Mouse (Mus musculus) urinary bladder, postnatal 25 days (tissue): ENCODE results near the gene Hcn3.
"Not testable (repeated sequence)": the region's sequence is repeated elsewhere in the genome, so short reads cannot be mapped to it uniquely, and the experiment has no call there.

Experiments used
- DNase-seq: peaks from one replicate; pipeline ENCODE4 v3.0.0; 2022; ENCODE audit warnings: low spot score

The Hcn3 gene

DNA sequence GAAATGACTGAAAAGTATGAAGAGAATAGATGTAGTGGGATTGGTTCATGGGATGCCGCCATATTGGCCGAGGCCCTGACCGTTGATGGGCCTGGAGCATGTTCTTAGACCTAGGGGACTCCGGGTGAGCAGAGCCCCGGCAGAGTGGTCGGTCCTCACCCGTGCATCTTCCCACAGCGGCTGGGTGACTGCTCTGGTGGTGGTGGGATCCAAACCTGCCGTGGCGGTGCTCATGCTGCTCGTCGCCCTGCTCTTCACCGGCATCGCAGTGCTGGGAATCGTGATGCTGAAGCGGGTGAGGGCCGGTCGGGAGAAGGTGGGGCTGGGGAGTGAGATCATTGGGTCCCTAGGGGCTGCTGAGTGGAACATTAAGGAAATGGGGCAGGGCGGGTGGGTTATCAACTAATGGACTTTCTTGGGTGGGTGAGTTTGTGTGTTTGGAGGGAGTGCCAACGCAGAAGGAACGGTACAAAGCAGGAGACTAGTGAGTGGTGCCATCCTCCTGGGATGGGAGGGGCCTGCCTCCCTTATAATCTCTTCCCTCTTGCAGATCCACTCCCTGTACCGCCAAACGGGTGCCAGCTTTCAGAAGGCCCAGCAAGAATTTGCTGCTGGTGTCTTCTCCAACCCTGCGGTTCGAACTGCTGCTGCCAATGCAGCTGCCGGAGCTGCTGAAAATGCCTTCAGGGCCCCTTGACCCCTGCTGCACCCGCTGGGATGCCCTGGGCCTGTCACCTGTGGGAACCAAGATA, 21.9 kb upstream of the Hcn3 start:
- DNase-seq = no peak

DNA sequence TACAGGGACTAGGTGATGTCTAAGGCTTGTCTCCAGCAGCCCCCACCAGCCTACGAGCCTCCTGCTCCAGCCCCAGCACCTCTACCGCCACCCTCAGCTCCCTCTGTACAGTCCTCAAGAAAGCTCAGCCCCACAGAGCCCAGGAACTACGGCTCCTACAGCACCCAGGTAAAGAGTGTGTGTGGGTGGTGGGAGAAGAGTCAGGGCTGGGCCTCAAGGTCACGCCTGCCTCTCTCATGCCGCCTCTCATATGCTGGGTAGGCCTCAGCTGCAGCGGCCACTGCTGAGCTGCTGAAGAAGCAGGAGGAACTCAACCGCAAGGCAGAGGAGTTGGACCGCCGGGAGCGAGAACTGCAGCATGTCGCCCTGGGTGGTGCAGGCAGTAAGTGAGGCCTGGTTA, 19.1 kb upstream of the Hcn3 start:
- no peak for DNase-seq

DNA sequence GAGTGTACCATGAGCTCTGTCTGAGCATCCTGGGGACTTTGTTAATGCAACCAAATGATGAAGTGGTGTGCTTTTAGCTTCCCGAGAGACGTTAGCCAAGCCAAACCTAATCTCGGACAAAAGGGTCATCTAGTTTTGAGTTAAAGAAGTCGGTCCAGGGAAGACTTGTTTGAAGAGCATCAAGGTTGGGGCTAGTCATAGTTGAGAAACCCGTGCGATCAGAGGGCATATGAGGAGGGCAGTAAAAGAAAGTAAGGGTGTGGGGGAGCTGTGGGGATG, 18.1 kb upstream of the Hcn3 start:
- DNase-seq = no peak

DNA sequence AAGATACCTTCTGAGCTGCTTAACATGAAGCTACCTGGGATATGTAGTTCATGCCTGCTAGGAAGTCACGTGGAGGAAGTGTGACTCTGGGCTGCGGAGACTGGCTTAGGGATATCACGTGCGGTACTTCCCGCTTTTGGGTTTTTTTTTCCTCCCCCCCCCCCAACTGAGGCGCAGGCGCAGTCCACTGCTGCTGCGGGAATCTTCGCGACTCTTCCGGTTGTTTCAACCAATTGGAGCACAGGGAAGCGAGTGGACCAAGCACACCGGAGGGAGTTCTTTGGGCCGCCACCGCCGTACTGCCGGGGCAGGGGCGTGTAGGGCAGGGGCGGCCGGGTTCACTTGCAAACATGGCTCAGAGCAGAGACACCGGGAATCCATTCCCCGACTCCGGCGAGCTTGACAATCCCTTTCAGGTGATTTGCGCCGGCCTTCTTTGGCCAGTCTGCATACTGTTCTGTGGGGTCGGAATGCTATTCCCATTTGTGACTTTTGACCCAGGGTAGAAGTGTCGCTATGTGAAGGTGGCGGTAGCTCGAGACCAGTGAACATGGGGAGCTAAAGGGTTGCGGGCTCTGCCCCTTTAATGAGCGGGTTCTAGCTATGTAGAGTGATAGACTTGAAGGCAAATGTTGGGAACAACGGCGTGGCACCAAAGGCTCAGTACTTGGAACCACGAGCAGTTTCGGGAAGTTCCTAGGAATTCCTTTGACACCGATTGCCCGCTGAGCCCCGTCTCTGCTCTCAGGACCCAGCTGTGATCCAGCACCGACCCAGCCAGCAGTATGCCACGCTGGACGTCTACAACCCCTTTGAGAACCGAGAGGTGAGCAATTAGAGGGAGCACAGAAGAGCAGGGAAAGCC, 17.5 kb upstream of the Hcn3 start, which contains the start of gene Scamp3:
TSS of gene Scamp3 (plus strand) at position 232 of the 865 bp plus-strand sequence.
- DNase-seq = peak; percentile 76

GRCm38 (mm10) chr3:89176421-89176820, 16.4 kb upstream of the Hcn3 start:
- no peak for DNase-seq

- DNase-seq = no peak
Observed at GRCm38 (mm10) chr3:89175544-89175943, 15.5 kb upstream of the Hcn3 start.

- DNase-seq = no peak
Observed at GRCm38 (mm10) chr3:89174844-89175243, 14.8 kb upstream of the Hcn3 start.

- no peak for DNase-seq
Observed at GRCm38 (mm10) chr3:89166945-89167344, 6.9 kb upstream of the Hcn3 start.

DNA sequence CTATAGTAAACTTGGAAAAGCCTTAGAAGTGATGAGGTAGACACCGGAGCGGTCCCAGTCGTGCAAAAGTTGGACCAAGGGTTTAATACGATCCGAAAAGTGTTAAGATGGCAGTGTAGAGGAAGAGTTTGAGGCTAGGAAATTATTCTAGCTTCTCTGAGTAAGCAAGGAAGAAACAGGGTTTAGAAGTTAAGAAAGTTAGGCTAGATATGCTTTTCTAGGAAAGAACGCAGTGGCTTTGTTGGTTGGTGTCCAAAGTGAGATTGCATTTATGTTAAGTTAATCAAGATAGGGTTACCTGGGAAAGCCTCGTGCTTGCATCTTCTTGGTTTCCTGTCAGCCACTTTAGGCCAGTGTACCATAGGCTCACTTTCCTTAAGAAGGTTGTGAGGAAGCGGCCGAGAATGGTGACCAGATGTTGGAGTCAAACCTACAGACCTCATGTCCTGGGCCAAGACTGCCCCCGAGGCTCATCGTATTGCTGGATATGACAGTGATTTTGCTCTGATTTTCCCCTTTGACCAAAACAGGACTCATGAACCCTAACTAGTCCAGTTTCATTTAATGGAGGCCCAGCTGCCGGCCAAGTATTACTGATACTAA, 5.4 kb upstream of the Hcn3 start:
- no peak for DNase-seq

DNA sequence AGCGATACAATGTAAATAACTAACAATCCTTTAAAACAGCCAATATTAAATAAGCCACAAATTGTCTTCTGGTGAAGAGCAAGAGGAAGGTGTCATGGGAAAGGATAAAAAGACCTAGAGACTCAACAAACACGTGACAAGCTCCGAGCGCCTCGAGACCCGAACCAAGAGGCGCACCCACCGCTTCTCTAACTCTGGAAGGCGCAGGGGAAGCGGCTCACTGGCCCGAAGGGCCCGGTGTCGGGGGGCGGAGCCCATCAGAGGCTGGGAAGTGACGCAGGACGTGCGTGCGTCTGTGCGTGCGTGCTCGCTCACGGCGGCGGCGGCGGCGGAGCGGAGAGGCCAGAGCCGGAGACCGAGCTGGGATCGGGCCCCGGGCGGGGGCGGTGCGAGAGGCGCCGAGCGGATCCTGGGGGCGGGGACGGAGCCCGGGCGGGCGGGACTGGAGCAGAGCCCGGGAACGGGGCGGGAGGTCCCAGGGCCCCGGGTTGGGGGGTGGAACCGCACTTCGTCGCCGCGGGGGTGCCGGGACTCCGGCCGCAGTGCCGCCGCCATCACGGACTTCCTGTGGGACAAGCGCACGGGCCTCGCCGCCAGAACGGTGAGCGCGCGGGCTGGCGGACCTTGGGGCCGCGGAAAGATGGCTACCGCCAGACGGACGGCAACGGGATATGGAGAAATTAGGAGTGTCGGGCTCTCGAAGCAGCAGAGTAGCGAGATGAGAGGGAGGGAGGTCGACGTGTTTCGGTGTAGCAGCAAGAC, 4.7 kb upstream of the Hcn3 start, which contains the start of gene Clk2:
TSS of gene Clk2 (plus strand) at position 290 of the 762 bp plus-strand sequence.
- DNase-seq = peak; percentile 92

DNA sequence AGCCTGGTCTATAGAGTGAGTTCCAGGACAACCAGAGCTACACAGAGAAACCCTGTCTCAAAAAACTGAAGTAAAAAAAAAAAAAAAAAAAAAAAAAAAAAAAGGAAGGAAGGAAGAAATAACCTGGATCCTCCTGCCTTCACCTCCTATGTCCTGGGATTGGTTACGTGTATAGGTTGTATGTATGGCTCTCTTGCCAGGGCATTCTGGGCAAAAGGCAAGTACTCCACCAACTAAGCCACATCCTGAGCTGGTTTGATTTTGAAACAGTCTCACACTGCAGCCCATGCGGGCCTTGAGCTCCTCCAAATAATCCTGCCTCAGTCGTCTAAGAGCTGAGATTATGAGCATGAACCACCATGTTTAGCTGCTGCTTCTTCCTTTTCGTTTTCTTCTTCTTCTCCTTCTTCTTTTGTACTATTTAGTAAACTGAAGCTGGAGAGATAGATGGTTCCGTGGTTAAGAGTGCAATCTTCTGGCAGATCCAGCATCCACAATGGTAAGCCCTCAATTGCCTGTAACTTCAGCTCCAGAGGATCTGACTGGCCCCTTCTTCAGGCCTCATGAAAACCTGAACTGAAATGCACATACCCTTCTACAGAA, 3.7 kb upstream of the Hcn3 start:
- DNase-seq = no peak

GRCm38 (mm10) chr3:89163123-89163522, 3.1 kb upstream of the Hcn3 start:
- no peak for DNase-seq

GRCm38 (mm10) chr3:89161786-89162185, 1.8 kb upstream of the Hcn3 start:
- no peak for DNase-seq

DNA sequence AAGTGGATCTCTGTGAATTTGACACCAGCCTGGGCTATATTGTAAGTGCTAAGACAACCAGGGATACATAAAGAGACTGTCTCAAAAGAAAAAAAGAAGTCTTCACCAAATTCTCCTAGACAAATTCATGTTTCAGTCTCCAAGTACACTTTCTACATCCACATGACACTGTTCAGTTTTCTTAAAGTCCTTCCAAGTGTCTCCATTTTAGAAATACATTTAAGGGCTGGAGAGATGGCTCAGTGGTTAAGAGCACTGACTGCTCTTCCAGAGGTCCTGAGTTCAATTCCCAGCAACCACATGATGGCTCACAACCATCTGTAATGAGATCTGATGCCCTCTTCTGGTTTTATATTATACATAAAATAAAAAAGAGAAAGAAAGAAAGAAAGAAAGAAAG, 1.2 kb upstream of the Hcn3 start:
- not testable (repeated sequence) for DNase-seq

- peak; percentile 68 for DNase-seq
Observed at GRCm38 (mm10) chr3:89159211-89159610, 785 bp downstream of the Hcn3 start.

DNA sequence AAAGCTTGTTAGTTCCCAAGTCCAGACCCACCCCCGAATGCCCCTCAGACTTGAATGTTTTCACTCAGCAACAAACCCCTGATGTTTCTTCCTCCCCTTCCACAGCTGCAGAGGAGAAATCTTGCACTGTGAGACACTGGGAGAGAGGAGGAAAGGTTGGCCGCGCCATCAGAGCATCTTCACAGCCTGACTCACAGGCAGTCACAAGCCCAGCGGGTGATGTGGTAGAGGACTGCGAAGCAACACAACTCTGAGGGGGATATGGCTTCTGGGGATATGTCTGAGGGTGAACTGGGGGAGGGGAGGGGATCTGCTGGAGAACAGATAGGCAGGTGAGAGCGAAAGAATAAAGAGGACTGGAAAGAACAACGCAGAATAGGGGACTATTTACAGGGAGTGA, 1.3 kb downstream of the Hcn3 start:
- DNase-seq = no peak

DNA sequence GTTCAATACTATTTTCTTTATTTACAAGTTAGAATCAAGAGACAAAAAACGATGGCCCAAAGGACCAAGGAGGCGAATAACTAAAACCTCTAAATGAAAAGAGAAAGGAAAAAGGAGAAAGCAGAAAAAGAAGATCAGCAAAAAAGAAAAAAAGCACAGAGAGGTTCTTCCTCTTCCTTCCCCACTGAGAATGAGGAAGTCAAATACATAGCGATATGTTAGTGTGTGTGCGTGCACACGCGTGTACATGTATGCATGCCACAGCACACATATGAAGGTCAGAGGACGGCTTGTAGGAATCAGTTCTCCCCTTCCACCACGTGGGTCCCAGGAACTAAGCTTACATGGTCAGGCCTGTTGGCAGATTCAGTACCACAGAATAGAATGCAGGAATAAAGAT, 3.0 kb downstream of the Hcn3 start:
- no peak for DNase-seq

- no peak for DNase-seq
Observed at GRCm38 (mm10) chr3:89152084-89152835, 7.7 kb downstream of the Hcn3 start.

- no peak for DNase-seq
Observed at GRCm38 (mm10) chr3:89148567-89148966, 11.4 kb downstream of the Hcn3 start.

GRCm38 (mm10) chr3:89147979-89148311, 12.1 kb downstream of the Hcn3 start:
- DNase-seq = no peak
